Mouse (Mus musculus): ENCODE measurements around the gene Ostn.

Ostn gene

GRCm38 (mm10) chr16:27348359-27348758, 41.1 kb downstream of the Ostn start:
- H3K36me3 ChIP-seq (ENCODE audit: insufficient read depth, low read length): no peaks in the 10 kb centered on the region
- TF ChIP-seq CTCF (conservative IDR thresholded peaks at IDR 0.05; ENCODE audit: low read length) (no peak), POU5F1 (IDR thresholded peaks at IDR 0.05; ENCODE audit: borderline replicate concordance, low read length) (no peak), NANOG (IDR thresholded peaks at IDR 0.05; ENCODE audit: borderline replicate concordance, low read length) (no peak)
- no peaks in the 10 kb centered on the region for H3K27me3 ChIP-seq (ENCODE audit: insufficient read depth, low read length)
- no peak overlapping the region for H3K4me3 ChIP-seq (replicated peaks; ENCODE audit: low read length)
- no peaks in the 10 kb centered on the region for H3K4me1 ChIP-seq (replicated peaks; ENCODE audit: low read depth, low read length)
- H3K9me3 ChIP-seq (ENCODE audit: low read length): no peaks in the 10 kb centered on the region

- Histone ChIP-seq H3K27me3 (ENCODE audit: insufficient read depth, low read length) (no peaks in the 10 kb centered on the region), H3K4me3 (replicated peaks; ENCODE audit: low read length) (no peak overlapping the region), H3K36me3 (ENCODE audit: insufficient read depth, low read length) (no peaks in the 10 kb centered on the region), H3K9me3 (ENCODE audit: low read length) (no peaks in the 10 kb centered on the region), H3K4me1 (replicated peaks; ENCODE audit: low read depth, low read length) (no peaks in the 10 kb centered on the region)
- TF ChIP-seq NANOG (IDR thresholded peaks at IDR 0.05; ENCODE audit: borderline replicate concordance, low read length): no peak
- TF ChIP-seq POU5F1 (IDR thresholded peaks at IDR 0.05; ENCODE audit: borderline replicate concordance, low read length): no peak
- TF ChIP-seq CTCF (conservative IDR thresholded peaks at IDR 0.05; ENCODE audit: low read length): no peak
These were observed 41.9 kb downstream of the Ostn start for GRCm38 (mm10) chr16:27349235-27349634.

DNA sequence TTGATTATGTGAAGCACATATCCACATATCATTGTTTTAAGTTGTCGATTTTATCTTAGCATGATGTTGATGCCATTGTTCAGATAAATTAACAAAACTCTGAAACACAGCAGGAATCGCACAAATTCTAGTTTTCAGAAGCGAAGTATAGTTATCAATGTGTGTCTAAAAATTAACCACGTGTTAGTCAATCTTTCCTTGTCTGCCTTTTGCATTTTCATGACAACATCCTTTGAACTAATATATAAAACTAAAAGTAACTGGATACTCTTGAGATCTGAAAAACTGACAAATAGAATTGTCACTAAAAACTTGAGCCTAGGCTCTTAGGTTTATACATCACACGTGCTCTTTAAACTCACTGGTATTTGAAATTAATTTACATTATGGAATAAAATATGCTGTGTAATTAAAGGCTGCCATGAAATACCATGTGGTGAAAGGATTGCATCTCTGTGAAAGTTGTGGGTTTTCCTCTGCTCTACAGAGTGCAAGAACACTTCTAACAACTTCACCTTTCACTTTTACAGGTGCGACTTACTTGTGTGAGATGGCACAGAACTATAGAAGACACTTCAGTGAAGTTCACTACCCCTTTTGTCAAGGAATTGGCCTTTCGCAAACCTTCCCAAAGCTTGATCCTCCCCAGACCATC, 42.7 kb downstream of the Ostn start:
- TF ChIP-seq CTCF (conservative IDR thresholded peaks at IDR 0.05; ENCODE audit: low read length) (no peak), NANOG (IDR thresholded peaks at IDR 0.05; ENCODE audit: borderline replicate concordance, low read length) (no peak), POU5F1 (IDR thresholded peaks at IDR 0.05; ENCODE audit: borderline replicate concordance, low read length) (no peak)
- H3K9me3 ChIP-seq (ENCODE audit: low read length): no peaks in the 10 kb centered on the region
- no peak overlapping the region for H3K4me3 ChIP-seq (replicated peaks; ENCODE audit: low read length)
- no peaks in the 10 kb centered on the region for H3K27me3 ChIP-seq (ENCODE audit: insufficient read depth, low read length)
- no peaks in the 10 kb centered on the region for H3K4me1 ChIP-seq (replicated peaks; ENCODE audit: low read depth, low read length)
- H3K36me3 ChIP-seq (ENCODE audit: insufficient read depth, low read length): no peaks in the 10 kb centered on the region

DNA sequence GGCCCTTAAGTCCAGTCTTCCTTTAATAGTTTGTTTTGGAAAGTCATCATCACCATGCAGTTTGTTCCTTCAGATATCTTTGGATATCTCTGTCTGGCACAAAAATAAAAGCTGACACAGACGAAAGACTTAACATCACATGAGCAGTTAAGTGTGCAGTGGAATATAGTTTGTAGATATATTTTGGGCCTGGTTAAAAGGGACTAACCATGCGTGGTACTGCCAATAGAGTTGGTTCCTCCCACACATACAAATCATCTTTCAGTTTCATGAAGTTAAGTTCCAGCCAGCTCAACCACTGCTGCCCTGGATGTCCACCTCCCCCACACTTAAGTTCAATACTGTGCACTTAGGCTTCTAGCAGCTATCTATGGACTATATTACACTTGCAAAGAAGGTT, 47.2 kb downstream of the Ostn start:
- Histone ChIP-seq H3K36me3 (ENCODE audit: insufficient read depth, low read length) (no peaks in the 10 kb centered on the region), H3K9me3 (ENCODE audit: low read length) (no peaks in the 10 kb centered on the region), H3K27me3 (ENCODE audit: insufficient read depth, low read length) (no peaks in the 10 kb centered on the region), H3K4me1 (replicated peaks; ENCODE audit: low read depth, low read length) (no peaks in the 10 kb centered on the region), H3K4me3 (replicated peaks; ENCODE audit: low read length) (no peak overlapping the region)
- TF ChIP-seq NANOG (IDR thresholded peaks at IDR 0.05; ENCODE audit: borderline replicate concordance, low read length) (no peak), POU5F1 (IDR thresholded peaks at IDR 0.05; ENCODE audit: borderline replicate concordance, low read length) (no peak), CTCF (conservative IDR thresholded peaks at IDR 0.05; ENCODE audit: low read length) (no peak)

- Histone ChIP-seq H3K36me3 (ENCODE audit: insufficient read depth, low read length) (no peaks in the 10 kb centered on the region), H3K9me3 (ENCODE audit: low read length) (no peaks in the 10 kb centered on the region), H3K4me1 (replicated peaks; ENCODE audit: low read depth, low read length) (no peaks in the 10 kb centered on the region), H3K4me3 (replicated peaks; ENCODE audit: low read length) (no peak overlapping the region), H3K27me3 (ENCODE audit: insufficient read depth, low read length) (no peaks in the 10 kb centered on the region)
- TF ChIP-seq NANOG (IDR thresholded peaks at IDR 0.05; ENCODE audit: borderline replicate concordance, low read length) (no peak), CTCF (conservative IDR thresholded peaks at IDR 0.05; ENCODE audit: low read length) (no peak), POU5F1 (IDR thresholded peaks at IDR 0.05; ENCODE audit: borderline replicate concordance, low read length) (no peak)
These were observed 52.8 kb downstream of the Ostn start for GRCm38 (mm10) chr16:27360059-27360458.

DNA sequence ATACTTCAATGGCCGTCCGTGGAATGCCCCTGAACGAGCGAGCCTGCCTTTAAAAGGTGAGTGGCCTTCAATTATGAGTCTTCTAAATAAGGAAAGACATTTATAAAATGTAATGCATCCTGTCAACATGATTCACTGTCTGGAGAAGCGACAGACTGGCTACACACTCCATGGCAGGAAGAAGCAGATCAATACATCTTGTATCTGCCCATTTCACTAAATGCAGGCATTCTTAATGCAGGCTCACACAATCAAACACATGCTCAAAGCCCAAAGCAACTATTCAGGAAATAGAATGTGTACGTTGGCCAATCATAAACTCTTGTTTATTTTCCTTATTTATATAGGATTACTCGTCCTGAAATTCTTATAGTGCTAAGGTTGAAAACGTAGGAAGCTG, 62.9 kb downstream of the Ostn start, which contains the start of gene Uts2b:
Gene Uts2b, minus strand, starts transcription at position 49 of the 400 bp plus-strand sequence.
- no peaks in the 10 kb centered on the region for H3K9me3 ChIP-seq (ENCODE audit: low read length)
- no peak within 1 kb of the TSS for H3K4me3 ChIP-seq (replicated peaks; ENCODE audit: low read length)
- H3K4me1 ChIP-seq (replicated peaks; ENCODE audit: low read depth, low read length): no peaks in the 10 kb centered on the region
- H3K36me3 ChIP-seq (ENCODE audit: insufficient read depth, low read length): no peaks in the 10 kb centered on the region
- H3K27me3 ChIP-seq (ENCODE audit: insufficient read depth, low read length): no peaks in the 10 kb centered on the region
- TF ChIP-seq CTCF (conservative IDR thresholded peaks at IDR 0.05; ENCODE audit: low read length): no peak
- TF ChIP-seq NANOG (IDR thresholded peaks at IDR 0.05; ENCODE audit: borderline replicate concordance, low read length): no peak
- TF ChIP-seq POU5F1 (IDR thresholded peaks at IDR 0.05; ENCODE audit: borderline replicate concordance, low read length): no peak

- Histone ChIP-seq H3K27me3 (ENCODE audit: insufficient read depth, low read length) (no peaks in the 10 kb centered on the region), H3K9me3 (ENCODE audit: low read length) (no peaks in the 10 kb centered on the region), H3K36me3 (ENCODE audit: insufficient read depth, low read length) (no peaks in the 10 kb centered on the region), H3K4me3 (replicated peaks; ENCODE audit: low read length) (no peak overlapping the region), H3K4me1 (replicated peaks; ENCODE audit: low read depth, low read length) (no peaks in the 10 kb centered on the region)
- TF ChIP-seq CTCF (conservative IDR thresholded peaks at IDR 0.05; ENCODE audit: low read length): no peak
- TF ChIP-seq NANOG (IDR thresholded peaks at IDR 0.05; ENCODE audit: borderline replicate concordance, low read length): no peak
- TF ChIP-seq POU5F1 (IDR thresholded peaks at IDR 0.05; ENCODE audit: borderline replicate concordance, low read length): no peak
These were observed 63.4 kb downstream of the Ostn start for GRCm38 (mm10) chr16:27370700-27371099.

GRCm38 (mm10) chr16:27374139-27374538, 66.8 kb downstream of the Ostn start:
- H3K4me1 ChIP-seq (replicated peaks; ENCODE audit: low read depth, low read length): no peaks in the 10 kb centered on the region
- H3K27me3 ChIP-seq (ENCODE audit: insufficient read depth, low read length): no peaks in the 10 kb centered on the region
- H3K36me3 ChIP-seq (ENCODE audit: insufficient read depth, low read length): no peaks in the 10 kb centered on the region
- H3K4me3 ChIP-seq (replicated peaks; ENCODE audit: low read length): no peak overlapping the region
- no peak for TF ChIP-seq CTCF (conservative IDR thresholded peaks at IDR 0.05; ENCODE audit: low read length)
- no peak for TF ChIP-seq NANOG (IDR thresholded peaks at IDR 0.05; ENCODE audit: borderline replicate concordance, low read length)
- no peak for TF ChIP-seq POU5F1 (IDR thresholded peaks at IDR 0.05; ENCODE audit: borderline replicate concordance, low read length)
- H3K9me3 ChIP-seq (ENCODE audit: low read length): no peaks in the 10 kb centered on the region

DNA sequence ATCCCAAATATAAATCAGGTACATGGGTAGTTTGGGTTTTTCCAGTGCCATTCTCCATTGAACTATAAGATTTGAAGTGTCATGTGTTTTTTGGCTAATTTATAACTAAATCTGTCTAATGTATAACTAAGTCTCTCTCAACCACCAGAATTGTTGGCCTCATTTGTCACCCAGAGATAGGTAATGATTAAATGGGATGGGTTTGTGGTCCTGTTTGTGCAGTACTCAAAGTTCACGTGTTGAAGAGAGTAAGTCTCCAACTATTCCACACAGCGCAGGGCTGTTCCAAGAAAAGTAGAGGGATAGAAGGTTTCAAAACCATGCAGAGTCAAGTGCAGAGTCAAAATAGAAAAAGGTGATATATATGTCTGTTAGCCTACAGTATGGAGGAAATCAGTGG, 68.0 kb downstream of the Ostn start:
- H3K4me3 ChIP-seq (replicated peaks; ENCODE audit: low read length): no peak overlapping the region
- no peaks in the 10 kb centered on the region for H3K36me3 ChIP-seq (ENCODE audit: insufficient read depth, low read length)
- H3K4me1 ChIP-seq (replicated peaks; ENCODE audit: low read depth, low read length): no peaks in the 10 kb centered on the region
- H3K27me3 ChIP-seq (ENCODE audit: insufficient read depth, low read length): no peaks in the 10 kb centered on the region
- H3K9me3 ChIP-seq (ENCODE audit: low read length): no peaks in the 10 kb centered on the region
- no peak for TF ChIP-seq POU5F1 (IDR thresholded peaks at IDR 0.05; ENCODE audit: borderline replicate concordance, low read length)
- TF ChIP-seq NANOG (IDR thresholded peaks at IDR 0.05; ENCODE audit: borderline replicate concordance, low read length): no peak
- no peak for TF ChIP-seq CTCF (conservative IDR thresholded peaks at IDR 0.05; ENCODE audit: low read length)

Measured in E14TG2a.4 (cell line).